Mouse (Mus musculus) frontal cortex, adult (tissue): ENCODE results near the gene Pacs1.
"Not testable (repeated sequence)": the region's sequence is repeated elsewhere in the genome, so short reads cannot be mapped to it uniquely, and the experiment has no call there.

ENCODE experiments used
- ATAC-seq: cut with Nextera tagmentation; 2 replicates; pipeline ENCODE4 v1.9.2; 2017; ENCODE audit warnings: mild to moderate bottlenecking, moderate library complexity, mixed read lengths; ENCODE audit not compliant: low TSS enrichment

The Pacs1 gene

DNA sequence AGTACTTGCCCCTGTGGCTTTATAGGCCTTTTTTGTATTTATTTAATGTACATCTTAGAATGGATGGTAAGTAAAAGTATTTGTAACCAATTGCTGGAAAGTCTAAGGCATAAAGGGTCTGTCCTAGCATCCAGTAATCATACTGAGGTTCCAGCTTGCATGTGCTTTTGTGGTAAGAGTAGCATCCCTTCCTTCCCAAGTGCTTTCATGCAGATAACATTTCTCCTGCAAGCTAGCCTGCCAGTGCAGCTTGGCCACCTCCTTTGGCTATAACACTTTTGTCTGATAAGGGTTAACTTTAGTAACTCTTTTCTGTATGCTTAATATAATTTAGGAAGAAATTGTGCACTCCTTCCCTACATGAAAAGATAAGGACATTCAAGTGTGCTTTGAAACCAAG lies 4.9 kb downstream of the Pacs1 start:
- no peak for ATAC-seq

DNA sequence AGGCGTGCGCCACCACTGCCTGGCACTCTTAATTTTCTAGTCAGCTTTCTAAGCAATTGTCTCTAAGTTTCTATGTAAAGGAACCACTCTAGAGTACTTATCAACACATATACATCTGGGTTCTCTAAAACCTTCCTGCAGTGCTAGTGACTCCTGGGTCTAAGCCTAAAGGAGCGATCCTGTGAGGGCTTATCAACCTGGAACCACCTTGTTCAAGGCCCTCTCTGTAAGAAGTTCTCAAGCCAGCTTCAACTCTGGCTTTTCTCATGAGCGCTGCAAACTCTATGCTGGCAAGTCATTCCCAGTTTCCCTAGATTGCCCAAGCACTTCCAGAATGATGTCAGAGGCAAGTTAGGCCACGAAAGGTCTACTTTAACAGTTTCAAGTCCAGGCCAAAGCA lies 5.9 kb downstream of the Pacs1 start:
- ATAC-seq: no peak

DNA sequence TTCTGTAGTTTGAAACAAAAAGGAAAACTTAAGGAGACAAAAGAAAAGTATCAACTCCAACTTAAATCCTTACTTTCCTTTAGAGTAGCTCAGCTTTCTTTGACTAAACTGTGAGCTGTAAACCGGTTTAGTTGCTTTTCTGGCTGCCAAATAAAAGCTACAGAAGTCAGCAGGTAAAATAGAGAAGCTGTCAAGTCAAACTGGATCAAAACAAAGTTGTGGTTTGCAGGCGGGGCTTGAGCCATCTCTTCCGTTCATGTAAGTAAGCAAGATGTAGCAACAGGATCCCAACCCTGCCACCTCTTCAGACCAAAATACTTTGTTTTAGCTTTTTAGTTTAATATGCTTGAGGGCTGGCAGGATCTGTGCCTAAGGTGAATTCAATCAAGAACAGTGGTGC lies 15.8 kb downstream of the Pacs1 start:
- ATAC-seq: no peak

DNA sequence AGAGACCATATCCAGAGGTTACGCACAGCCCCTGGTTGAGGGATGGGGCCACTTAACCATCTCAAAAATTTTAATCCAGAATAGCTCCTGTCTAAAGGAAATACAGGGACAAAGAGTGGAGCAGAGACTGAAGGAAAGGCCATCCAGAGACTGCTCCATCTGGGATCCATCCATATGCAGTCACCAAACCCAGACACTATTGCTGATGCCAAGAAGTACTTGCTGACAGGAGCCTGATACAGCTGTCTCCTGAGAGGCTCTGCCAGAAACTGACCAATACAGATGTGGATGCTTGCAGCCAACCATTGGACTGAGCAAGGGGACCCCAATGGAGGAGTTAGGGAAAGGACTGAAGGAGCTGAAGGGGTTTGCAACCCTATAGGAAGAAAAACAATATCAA lies 35.9 kb downstream of the Pacs1 start:
- not testable (repeated sequence) for ATAC-seq

DNA sequence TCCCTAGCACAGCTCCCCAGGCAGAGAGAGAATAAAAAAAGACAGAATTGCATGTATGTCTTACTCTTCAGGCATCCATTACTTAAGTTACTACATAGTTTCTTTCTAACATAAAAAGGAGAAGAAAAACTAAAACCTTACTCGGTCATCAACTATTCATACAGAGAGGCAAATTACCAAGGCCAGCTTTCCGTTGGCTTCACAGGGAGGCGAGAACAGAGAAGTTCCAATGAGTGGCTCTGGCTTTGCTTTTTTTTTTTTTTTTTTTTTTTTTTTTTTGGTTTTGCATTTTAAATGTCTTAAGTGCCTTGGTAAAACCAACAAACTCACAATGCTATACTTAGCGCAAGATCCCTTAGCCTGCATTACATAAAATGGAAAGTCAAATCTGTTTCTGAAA lies 40.2 kb downstream of the Pacs1 start:
- peak; percentile 27; the same call in 1 of the 2 replicates for ATAC-seq

DNA sequence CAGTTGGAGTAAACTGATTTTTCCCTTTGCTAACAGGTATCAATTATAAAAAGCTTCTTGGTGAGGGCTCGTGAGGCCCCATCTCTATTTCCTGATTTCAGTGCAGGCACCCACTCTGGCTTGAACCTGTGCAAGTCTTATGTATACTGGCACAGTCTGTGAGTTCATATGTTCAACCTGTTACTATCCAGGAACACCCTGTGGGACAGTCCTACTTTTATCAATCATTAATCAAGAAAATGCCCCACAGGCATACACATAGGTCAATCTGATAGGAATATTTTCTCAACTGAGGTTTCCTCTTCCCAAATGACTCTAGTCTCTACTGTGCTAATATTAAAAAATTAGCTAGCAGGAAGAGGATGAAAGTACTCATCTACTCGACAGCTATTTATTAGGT lies 42.8 kb downstream of the Pacs1 start:
- ATAC-seq: no peak

DNA sequence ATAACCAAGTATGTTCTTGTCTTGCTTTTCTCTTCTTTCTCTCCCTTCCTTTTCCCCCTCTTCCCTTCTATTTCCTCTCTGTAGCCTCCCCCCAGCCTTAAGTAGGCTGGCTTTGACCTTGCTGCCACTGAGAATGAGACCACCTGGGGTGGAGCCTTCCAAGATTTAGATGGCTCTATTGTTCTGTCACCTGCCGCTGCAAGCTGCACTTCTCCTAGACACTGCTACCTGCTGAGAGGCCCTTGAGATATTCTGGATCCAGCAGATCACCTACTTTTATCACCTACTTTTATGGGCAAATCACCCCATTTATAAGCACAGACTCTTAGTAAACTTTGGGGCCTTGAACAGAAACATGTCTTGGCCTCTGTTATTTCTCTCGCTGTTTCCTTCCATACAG lies 48.3 kb downstream of the Pacs1 start:
- ATAC-seq: no peak

DNA sequence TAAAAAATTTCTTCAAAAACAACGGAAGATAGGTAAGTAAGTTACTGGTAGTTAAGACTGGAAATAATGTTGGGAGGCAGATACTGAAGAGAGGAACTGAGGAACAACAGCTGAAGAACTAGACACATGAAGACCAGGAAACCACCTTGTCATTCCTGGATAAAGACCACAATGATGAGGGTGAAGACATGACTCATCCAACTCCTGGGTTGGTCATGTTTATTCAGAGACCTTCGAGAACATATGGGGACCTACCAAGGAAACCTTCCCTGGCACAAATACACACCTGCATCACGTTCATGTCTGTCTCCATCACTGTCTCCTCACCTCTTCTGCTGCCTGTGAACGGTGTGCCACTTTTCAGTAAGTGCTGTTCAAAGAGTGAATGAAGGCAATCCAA lies 48.8 kb downstream of the Pacs1 start:
- no peak for ATAC-seq

DNA sequence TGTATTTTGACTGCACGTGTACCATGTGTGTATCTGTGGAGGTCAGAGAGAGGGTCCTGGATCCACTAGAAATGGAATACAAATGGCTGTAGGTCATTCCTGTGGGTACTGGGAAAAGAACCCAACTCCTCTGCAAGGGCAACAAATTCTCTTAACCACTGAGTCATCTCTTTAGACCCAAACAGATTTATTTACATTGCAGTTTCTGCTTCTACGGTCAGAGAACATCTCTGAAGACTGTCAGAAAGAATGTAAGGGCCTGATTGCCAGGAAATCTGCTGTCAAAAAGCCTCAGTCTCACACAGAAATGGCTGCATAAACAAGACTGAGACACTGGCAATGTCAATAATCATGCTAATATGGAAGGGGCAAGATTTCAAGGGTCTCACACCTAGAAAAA lies 51.0 kb downstream of the Pacs1 start:
- ATAC-seq: no peak

DNA sequence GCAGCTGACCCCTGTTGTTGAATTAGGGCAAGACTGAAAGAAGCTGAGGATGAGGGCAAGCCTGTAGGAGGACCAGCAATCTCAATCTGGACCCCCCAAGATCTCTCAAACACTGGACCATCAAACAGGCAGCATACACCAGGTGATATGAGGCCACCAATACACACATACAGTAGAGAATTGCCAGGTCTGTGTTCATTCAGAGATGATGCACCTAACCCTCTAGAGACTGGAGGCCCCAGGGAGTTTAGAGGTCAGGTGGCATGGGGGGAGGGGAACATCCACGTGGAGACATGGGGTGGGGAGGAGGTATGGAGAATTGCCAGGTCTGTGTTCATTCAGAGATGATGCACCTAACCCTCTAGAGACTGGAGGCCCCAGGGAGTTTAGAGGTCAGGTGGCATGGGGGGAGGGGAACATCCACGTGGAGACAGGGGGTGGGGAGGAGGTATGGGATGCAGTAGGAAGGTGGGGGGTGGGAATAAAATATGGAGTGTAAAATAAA lies 51.6 kb downstream of the Pacs1 start:
- ATAC-seq: not testable (repeated sequence)

DNA sequence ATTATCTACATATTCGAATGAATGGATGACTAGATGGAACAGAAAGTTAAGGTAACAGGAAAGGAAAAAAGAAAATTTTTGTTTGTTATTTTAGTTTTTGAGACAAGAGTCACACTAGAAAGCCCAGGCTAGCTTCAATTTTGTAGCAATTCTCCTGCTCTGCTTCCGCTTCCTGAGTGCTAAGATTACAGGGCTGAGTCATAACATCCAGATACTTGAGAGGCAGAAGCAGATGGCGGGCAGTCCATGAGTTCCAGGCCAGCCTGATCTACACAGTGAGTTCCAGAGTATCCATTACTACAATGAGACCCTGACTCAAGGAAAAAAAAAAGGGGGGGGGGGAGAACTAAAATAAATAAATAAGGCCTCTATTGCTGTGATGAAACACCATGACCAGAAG lies 52.5 kb downstream of the Pacs1 start:
- ATAC-seq: no peak

DNA sequence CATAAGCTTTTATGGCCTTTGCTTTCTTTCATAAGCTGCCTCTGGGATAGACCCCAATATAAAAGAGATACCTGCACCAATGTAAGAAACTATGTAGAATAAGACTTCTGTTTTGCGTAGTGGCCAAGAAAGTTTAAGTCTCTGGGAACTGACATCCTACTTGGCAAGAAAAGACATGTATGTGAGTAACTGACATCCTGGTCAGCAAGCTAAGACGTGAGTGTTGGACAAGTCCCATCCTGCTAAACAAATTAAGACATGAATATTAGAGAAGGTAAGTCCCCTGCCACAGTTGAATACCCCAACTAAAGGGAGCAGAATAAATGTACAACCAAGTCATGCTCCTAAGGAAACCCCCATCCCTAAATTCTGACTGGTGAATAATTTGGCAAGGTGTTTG lies 71.2 kb downstream of the Pacs1 start:
- ATAC-seq: no peak

DNA sequence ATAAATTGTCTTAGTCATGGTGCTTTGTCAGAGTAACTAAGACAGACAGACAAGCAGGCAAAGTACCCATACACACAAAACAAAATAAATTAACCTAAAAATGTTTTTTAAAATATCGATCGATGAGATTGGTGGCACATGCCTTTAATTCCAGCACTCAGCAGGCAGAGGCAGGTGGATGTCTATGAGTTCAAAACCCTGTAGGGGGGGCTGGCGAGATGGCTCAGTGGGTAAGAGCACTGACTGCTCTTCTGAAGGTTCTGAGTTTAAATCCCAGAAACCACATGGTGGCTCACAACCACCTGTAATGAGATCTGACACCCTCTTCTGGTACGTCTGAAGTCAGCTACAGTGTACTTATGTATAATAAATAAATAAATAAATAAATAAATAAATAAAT lies 72.3 kb downstream of the Pacs1 start:
- ATAC-seq: not testable (repeated sequence)

DNA sequence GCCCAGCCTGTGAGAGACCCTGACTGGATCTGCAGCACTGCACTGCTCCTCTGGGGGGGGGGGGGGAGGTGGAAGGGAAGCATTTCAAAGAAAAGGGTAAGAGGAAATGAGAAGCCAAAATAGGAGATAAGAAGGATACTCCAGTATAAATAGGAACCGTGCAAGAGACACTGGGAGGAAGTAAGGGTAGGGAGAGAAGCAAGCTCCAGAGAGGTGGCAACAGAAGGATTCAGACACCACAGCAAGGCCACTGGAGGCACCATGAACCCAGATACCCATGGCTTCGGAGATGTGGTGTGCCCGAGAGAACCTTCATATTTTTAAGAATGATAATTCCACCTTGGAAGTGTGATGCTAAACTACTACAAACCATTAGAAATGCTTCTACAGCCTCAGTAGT lies 74.4 kb downstream of the Pacs1 start:
- no peak for ATAC-seq

DNA sequence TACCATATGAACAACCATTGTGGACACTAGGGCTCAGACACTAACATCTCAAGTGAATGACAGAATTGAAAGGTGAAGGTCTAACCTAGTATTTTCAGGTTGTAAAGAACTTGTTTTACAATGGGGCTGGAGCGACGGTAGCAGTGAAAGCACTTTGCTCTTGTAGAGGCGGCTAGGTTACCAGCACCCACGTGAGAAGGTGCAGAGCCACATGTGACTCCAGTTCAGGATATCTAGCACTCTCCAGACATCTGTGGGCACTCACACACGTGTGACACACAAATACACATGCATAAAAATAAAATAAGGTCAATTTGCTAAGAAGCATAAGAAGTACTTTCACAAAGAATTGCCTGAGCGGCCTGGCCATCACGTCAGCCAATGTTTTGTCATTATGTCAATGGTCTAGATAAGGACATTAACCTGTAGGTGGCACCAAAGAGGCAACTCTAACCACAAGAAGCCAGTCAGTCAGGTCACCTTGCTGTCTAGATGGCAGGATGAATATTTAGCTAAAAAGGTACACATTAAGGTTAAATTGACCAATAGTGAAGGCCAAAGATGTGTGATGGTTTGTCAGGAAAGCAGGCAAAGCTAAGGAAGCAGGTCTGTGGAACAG lies 77.4 kb downstream of the Pacs1 start:
- ATAC-seq: no peak; the same call in 1 of the 2 replicates

DNA sequence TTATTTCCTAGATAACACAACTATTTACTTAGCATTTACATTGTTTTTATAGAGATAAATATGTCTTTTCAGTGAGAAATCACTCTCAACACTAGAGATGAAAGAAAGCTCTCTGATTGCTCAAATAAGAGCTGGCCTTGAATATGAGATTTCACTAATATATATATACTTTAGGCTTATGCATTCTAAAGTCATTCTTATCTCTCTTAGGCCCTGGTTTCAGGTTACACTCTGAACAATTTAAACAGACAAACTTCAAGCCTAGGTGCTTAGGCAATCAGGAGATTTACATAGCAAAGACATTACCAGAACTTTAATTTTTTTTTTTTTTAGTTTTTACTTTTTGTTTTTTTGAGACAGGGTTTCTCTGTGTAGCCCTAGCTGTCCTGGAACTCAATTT lies 80.5 kb downstream of the Pacs1 start:
- ATAC-seq: no peak

DNA sequence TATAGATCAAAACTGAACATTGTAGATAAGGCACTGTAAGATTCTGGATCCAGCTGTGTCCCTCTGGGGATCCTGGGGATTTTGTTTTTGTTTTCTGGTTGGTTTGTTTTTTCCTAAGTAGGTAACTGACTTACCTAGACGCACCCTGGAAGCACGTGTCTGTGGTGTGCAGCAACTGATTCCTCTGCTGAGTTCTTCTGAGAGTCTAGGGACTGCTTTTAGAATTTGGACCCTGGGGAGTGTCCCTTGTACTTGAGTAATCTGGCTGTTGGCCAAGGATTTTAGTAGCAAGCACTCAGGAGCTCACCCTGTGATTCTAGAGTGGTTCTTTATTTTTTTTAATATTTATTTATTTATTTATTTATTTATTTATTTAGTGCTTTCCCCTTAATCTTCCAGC lies 85.5 kb downstream of the Pacs1 start:
- ATAC-seq: no peak

DNA sequence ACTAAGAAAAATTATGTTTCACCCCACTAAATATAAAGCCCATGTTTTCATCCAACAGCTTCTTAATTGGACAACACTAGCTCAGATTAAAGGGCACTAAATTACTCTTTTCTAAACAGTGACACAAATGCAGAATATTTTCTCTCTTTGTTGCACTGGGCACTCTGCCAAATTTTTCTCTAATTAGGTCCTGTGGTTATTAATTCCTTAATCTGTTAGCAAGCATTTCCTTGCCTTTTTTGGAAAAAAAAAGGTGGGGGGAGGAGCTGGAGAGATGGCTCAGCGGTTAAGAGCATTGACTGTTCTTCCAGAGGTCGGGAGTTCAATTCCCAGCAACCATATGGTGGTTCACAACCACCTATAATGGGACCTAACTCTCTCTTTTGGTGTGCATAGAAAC lies 91.0 kb downstream of the Pacs1 start:
- no peak for ATAC-seq

DNA sequence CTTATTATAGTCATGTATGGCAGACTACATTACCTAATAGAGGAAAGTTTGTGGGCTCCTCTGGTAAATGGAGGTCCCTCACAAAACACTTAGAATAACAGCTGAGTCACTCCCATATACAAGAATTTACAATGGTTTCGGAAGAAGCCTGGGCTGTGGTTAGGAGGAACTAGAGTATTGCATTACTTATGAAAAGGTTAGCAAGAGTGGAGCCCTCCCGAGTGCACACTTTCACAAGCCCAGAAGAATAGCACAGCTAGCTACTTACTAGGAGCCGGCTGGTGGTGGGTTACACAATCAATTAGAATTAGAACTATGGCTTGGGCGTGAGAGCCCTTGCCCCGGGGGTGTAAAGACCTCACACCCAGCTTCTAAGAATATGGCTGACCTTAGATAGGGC lies 94.3 kb downstream of the Pacs1 start:
- ATAC-seq: no peak

DNA sequence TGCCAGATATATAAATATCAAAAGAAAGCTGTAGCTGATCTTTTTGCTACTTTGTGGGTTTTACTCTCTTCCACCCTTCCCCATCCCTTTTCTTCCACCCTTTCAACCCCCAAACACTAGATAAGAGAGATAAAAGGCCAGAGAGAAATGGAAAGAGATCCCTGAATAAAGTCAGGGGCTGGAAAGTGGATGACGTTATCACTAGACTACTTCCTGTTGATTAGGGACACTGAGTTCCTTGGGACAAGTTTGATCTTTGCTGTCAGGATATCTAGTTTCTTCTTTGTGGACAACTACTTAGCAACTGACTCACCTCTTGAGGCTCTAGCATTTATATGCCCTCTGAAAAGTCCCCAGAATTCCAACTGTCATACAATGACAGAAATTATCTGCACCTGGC lies 102.5 kb downstream of the Pacs1 start:
- ATAC-seq: no peak

DNA sequence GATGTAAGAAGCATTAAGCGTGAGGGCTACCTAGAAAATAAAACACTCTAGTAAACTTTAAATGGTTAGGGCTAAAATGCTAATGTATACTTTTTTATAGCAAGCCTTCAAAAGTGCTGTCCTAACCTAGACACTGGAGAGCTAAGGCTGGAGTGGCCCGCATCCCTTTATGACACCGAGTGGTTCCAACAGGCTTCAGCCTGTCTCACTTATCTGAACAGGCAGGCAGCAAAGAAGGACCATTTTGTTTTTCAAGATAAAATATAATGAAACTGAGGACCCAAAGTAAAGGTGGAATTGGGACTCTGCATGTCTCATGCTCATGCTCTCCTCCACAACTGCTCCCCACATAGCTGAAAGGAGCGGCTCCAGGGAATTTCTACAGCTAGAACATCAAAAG lies 105.4 kb downstream of the Pacs1 start:
- no peak for ATAC-seq

DNA sequence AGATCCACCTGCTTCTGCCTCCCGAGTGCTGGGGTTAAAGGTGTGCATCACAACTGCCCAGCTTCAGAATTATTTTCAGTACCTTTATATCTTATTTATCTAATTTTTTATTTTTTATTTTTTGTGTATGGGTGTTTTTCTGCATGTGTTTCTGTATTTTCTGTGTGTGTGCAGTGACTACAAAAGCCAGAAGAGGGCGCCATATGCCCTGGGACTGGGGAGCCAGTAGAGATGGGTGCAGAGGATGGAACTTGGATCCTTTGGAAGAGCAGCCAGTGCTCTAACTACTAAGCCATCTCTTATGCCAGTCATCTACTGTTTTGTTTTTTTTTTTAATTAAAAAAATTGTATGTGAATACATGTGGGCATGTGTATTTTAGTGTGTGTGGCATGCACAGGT lies 108.5 kb downstream of the Pacs1 start:
- no peak for ATAC-seq

DNA sequence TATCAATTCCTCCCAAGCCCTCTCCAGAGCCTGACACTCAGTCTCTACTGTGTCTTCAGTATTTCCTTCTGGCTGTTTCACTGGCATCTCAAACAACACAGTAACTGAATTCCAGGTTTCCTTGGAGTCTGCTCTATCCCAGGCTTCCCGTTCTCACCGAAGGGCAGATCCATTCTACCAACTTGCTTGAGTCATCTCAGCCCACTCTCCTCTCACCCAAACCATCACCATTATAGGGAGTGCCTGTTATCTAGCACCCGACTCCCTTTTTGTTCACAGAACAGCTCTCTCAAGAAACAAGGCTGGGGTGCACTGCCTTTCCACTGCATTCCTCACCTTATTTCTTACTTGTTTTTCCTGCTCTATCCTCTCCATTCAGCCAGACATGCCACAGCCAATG lies 111.0 kb downstream of the Pacs1 start:
- ATAC-seq: peak; percentile 79; the same call in 1 of the 2 replicates

DNA sequence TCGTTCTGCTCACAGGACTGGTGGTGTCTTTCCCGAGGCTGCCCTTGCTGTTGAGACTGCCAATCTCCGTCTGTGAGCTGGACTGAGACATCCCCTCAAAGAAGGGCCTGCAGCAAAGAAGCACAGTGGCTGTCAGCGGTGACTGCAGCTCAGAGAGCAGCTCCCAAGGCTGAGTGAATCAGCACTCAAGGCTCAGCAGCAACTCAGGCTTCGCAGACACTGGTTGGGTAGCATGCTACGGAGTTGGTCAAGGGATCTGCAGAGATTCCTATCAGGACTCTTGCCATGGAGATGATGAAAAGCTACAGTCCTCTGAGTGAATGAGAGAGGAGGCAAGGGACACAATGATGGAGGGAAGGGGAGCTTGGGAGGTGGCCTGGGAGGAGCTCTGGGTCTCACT lies 120.7 kb downstream of the Pacs1 start:
- no peak for ATAC-seq
